Mouse (Mus musculus): ENCODE results near the gene Ldhal6b.
"Not testable (repeated sequence)": the region's sequence is repeated elsewhere in the genome, so short reads cannot be mapped to it uniquely, and the experiment has no call there.

Gene Ldhal6b

DNA sequence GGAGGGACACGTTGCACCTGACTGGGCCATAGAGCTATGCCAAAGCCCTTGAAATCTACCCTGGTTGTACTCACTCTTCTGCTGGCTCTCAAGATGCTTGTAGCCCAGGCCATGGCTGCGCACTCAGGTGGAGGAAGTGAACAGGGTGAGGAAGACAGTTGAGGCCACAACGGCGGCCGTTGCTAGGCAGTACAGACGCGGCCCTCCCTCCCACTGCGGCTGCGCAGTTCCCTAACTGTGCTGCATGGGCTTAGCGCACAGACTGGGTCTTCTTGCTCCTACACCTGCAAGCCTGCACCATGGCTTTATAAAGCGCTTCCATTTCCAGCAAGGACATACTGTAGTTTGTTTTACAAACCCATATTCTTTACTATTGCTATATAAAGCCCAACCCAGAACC, at the start of gene Ldhal6b:
Gene Ldhal6b (minus strand): TSS at position 223 of the 400 bp plus-strand sequence.
- no peak for DNase-seq

DNA sequence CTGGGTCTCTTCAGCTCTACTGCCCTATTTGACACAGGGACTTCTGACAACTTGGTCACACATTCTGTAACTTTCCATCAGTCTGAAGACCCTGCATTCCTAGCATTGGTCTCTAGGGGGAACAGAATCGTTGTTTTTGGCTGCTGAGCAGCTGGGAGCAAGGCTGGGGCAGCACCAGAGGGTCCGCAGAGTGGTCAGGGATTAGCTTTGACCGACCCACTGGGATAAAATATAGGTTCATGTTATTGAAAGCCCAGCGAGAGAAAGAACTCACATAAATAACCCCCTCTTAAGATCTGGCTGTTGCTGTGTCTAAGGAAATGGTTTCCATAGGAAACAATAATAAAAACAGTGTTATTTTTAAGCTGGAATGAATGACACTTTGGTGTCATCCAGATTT, 48.6 kb upstream of the Ldhal6b start:
- DNase-seq, result no peak

DNA sequence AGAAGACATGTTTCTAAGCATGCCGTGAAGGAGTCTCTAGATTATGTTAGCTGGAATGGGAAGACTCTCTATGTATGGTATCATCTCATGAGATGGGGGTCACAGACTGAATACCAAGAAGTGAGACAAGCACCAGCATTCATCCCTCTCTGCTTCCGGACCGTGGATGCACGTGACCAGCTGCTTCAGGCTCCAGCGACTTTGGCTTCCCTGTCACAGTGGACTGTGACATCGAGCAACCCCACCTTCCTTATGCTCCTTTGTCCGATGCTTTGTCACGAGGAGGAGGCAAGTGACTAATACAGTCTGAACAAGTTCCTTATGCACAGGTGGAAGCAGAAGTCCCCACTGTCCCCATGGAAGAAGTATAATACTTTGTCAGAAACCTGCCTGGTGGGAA, 48.2 kb upstream of the Ldhal6b start:
- DNase-seq, result no peak

DNA sequence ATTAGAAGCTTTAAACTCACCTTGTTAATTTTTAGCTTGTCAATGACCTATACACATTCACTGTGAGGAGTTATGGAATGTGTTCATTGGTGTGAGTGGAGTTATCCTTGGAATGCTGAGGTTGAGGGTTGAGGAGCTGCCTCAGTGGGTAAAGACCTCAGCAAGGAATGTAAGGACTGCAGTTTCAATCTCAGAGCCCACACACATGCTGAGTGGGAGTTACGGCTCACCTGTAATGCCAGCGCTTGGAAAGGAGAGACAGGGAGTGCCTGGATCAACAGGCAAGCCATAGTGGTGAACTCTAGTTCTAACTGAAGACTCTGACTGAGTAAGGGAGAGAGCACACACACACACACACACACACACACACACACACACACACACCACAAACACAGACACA, 45.3 kb upstream of the Ldhal6b start:
- DNase-seq, result no peak

DNA sequence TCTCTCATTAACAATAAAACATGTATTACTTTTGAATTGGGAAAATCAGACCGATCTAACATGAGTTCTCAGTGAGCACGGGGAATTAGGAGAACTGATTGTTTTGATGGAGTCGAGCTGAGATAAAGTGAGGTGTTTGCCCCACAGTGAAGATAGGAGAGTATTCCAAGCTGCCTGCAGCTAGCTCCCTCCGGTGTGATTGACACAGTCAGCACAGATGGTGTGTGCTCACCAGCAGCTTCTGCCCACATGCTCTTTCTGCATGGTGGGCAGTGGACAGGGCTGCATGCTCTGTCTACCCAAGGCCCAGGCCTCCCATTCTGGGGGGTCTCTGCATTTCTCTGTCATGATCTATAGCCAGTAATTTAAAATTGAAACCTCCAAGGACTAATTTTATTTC, 35.1 kb upstream of the Ldhal6b start:
- no peak for DNase-seq

DNA sequence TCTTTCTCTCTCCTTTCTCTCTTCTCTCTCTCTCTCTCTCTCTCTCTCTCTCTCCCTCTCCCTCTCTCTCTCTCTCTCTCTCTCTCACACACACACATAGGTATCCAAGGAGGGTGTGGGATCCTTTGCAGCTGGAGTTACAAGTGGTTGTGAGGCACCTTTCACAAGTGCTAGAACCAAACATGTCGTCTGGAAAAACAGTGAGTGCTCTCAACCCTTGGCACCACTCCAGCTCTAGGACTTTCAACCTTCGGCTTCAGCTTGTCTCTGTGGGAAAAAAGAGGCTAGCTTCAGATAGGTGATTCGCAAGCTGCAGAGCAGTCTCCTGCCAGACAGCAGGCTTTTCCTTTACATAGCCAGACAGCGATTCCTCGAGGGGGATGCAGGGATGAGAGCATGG, 25.2 kb upstream of the Ldhal6b start:
- DNase-seq, result no peak

DNA sequence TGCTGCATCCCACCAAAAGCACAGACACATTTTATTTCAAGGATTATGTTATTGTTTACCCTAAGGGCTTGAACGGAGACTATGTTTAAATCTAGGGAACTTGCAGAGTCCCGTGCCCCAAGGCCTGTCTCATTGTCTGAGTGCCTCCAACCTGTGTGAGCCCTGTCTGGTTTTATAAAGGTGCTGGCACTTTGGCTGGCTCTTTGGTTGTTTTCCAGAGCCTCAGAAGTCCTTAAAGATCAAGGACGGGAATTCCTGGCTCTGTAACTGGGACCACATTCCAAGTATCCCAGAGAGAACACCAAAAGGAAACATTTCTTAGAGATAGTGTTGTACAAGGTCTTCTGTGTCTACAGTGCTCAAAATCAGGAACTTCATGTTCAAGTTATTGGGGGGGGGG, 24.7 kb upstream of the Ldhal6b start:
- DNase-seq, result no peak

DNA sequence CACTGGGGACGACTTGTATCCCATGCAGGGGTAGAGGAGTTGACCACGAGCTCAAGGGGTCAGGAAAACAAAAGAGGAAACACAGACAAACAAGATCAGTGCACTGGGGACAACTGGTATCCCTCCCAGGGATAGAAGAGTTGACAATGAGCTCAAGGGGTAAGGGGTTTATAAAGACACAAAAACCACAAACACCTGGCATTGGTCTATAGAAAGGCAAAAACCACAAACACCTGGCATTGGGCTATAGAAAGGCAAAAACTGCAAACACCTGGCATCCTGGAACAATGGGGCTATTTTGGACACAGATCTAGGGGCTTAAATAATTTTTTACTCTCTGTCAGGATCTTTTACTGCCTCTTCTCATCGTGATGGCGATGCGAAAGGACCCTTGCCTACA, 23.8 kb upstream of the Ldhal6b start:
- DNase-seq, result not testable (repeated sequence)

DNA sequence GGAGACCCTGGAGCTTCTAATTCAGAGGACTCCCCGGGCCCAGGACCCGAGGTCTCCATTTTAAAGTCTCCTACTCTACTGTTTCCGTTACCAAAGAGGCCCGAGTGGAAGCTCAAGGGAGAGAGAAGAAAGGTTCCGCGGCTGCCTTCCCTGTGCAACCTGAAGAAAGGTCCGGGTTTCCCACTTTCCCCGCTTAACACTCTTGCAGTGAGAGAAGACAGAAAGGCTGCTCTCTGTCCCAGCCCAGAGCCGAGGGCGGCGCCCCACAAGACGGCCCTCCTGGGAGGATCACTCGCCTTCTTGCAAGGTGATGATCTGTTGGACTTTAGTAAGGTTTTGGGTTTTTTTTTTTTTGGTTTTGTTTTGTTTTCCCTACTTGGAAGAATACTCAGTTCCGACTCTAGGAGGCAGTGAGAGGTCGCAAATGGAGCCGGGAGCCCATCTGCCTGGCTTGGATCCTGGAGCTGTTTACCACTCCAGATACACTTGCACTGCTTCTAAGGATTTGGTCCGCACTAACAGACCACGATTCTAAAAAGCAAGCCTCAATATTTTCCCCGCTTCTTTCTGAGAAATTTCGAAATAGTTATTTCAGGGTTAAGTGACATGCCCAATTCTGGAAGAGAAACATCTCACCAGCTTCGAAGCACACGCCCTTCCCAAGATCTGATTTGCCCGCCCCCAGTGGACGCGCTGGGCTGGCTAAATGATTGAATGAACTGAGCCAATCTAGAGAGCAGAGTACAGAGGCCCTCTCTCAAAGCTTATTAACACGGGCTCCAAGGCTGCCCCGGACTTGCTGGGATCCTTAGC, 21.8 kb upstream of the Ldhal6b start, which contains the start of gene Tmem242:
Gene Tmem242 (minus strand): TSS at position 101 of the 813 bp plus-strand sequence.
- peak; percentile 88 for DNase-seq

DNA sequence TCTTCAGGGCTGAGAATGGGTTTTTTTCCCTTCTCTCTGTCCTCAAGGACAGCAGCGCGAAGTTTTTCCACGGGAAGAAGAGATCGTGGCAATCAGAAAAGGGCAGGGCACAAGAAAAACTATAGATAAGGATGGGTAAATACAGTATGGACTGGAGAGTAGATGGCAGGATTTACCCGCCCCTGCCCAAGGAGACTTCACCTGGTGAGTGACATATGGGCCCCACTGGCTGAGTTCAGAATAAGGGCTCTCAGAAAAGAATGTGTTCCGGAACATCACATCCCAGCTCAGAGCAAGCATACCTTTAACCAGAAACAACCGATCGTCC, 21.2 kb upstream of the Ldhal6b start:
- DNase-seq, result no peak

DNA sequence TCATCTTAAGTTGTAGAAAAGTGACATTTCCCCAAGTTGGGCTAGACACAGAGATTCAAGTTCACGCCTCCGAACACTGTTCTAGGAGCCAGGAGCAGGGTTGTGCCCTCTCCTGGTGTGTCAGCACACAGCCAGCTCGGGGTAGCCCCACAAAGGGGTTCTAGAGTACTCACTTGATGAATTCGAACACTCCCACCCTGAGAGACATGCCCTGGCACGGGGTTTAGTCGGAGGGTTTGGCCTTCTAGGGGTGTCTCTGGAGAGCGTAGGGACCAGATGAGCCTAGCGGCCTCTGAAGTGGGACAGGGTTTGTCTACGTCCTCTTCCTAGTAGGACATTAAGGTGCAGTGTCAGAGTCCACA, 11.2 kb upstream of the Ldhal6b start:
- DNase-seq, result no peak

DNA sequence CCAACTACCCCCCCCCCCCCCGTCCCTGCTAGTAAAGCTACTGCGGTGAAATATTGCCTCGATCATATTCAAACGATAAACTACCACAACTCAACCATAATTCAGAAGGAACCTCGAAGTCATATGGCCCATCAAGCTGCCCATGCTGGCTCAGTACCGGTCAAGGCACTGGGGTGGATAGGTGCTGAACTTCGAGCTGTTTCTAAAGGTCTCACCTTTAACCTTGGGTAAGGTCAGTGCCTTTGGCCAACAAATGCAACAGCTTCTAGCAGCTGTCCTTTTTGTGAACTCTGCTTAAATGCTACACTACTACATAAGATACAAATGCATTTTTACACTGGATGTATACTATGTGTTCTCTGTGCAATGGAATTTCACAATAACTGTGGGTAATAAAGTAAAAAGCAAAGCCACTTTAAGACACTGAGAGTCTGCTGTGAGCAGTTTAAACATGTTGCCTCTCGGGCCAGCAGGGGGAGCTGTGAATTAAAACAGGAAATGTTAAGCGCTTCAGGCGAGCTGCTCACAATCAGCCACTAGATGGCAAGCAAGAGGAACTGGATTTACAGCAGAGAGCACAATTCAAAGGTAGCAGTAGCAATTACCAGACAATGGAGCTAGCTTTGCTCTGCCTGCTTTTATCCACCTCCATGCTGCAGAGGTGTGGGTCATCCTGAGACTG, 10.7 kb upstream of the Ldhal6b start:
- DNase-seq, result peak; percentile 87

DNA sequence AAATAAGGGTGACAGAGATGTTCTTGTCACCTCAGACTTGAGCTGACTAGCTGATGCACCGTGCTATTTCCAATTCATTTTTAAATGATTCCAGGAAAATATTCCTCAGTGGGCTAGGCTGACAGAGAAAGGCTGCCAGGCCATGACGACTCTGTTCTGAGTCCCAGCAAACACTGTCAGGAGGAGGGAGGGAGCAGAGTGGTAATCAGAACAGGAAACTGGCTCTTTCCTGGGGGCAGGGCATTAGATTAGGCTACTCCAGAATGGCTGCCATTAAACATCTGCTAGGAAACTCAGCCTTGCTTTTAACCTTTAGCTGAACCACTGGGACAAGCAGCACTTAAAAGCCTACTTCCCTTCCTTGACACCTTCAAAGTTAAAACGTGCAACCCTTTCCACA, 6.6 kb upstream of the Ldhal6b start:
- DNase-seq, result no peak

DNA sequence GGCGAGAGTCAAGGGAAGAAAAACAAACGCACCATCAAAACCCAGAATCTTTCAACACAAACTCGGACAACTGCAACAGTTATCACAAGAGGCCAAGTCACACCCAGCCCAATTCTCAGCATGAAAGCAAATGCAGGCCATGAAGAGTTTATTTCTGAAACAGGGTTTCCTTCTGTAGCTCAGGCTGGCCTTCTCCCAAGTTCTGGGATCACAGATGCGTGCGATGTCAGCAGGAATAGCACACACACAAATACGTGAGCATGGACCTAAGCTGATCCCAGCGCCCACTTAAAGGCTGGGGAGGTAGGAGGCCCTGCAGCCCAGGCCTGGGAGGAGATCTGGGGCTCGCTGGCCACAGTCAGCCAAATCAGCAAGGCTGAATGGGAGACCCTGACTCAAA, 5.6 kb upstream of the Ldhal6b start:
- DNase-seq, result no peak

DNA sequence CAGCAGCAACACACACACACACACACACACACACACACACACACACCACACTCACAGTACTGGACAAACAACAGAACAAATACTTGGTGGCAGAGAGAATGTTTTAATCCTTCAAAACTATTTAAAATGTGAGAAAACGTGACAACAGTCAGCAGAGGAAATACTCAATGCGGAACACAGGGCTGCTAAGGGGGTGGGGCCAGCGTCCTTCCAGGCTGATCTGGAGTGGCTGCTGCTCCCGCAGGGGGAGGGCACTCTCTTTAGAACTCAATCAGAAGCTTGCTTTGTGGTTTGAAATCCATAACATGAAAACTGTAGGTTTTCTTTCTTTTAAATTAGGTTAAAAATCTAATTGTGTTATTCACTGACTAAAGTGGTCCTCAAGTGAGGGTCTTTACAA, 3.3 kb upstream of the Ldhal6b start:
- no peak for DNase-seq

DNA sequence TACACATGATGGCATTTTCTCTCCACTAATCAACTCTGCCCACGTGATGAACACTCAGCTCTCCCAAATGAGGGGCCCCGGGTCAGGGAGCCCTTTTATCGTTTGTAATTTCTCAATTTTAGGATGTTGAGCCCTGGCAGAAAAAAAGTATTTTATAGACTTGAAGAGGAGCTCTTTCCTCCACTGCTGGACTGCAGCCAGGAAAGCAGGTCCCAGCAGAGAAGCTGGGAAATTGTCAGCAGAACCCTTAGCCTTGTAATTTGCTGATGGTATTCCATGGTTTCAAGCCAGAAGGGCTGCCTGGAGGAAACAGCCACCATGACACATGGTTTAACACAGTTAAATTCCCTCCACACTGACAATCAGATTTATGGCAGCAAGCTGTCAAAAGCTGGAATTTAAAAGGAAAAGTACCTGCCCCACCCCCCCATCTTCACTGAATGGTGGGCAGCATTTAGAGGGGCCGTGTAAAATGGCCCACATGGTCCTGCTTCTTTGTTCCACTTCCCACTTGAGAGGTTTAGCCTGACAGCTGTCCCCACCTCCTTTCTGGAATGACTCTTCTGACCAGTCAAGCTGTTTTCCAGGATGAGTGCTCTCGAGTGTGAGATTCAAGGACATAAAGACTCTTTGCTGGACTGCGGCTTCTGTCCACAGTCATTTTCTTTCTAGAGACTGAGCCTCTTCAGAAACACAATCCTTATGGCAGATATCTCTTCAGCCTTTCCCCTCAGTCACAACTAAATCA, 1.4 kb upstream of the Ldhal6b start:
- DNase-seq, result no peak

DNA sequence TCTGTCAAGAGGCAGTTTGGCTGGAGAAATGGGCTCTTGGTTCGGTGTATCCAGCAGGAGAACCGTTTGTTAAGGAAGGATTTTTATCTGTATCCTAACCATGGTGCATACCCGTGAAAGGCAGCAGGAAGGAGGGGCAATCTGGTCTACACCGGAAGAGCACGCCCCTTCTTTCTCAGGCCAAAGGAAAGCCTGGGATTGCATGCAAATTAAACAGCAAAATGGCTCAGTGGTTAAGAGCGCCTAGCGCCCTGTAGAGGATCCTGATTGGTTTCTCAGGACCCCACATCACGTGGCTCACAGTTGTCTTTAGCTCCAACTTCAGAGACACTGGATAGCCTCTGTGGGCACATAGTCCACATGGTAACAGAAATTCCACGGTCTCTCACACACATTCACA, 489 bp upstream of the Ldhal6b start:
- no peak for DNase-seq

DNA sequence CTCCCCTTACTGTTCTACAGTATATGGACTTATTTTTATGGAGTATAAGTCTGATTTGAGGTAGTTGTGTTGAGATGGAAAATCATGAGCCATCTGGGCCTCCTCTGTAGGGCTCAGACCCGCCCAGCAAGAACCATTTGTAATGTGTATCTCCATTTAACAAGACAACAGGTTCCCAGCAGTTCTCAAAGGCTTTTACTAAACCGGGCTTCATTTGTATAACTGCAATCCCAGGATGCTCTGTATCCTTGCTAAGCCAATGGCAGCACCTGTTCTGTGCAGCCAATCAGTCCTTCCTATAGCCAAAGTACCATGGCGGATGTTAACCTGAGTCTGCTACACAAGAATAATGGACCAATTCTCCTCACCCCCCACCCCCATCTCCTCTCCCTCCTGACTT, 2.0 kb downstream of the Ldhal6b start:
- no peak for DNase-seq

DNA sequence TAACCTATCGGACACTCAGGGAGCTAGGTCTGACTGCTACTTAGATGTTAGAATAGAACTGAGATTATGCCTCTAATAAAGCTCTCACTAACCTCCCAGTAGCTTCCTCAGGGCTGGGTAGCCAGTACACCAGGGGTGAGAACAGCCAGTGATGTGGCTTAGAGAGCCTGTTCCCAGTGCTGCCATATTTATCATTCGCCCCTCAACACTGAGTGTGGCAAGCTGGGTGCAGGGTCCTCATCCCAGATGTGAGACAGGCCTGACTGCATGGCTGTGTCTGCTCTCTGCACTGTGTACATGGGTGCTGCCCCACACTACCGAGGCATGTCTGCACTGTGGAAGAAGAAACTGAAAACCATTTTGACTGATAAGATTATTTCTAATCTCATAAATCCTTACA, 4.5 kb downstream of the Ldhal6b start:
- DNase-seq, result no peak

DNA sequence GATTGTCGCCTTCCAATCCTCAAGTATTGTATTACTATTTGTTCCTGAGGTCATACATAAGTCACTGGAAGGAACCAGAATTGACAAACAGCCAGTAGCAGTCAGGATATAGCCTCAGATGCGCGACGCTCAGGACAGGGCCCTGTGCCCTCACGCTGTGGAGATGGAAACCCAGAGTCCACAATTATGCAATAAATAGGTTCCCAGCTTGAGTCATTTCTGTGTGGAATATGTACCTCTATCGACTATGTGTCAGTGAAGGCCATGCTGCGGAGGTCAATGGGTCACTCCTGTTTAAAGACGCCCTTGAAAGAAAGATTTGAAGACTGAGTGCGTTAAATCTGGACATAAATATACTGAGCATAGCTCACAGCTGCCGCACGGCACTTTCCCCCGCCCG, 5.2 kb downstream of the Ldhal6b start:
- no peak for DNase-seq

DNA sequence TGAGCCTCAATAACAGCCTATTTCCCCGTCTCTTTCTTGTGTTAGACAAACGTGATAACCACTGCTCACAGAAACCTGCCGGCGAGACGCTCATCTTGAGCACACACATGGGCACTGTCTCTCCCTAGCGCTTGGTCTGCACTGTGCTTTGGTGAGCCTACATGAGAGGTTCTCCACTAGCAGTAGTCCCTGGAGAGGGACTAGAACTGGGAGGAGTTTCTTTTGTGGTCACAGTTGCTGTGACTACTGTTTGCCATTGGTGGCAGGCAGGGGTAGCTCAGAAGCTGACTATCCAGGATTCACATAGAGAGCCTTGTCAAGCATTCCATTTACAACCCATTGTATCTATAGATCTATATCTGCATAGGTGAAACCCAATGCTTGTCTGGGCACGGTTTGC, 5.8 kb downstream of the Ldhal6b start:
- DNase-seq, result no peak

DNA sequence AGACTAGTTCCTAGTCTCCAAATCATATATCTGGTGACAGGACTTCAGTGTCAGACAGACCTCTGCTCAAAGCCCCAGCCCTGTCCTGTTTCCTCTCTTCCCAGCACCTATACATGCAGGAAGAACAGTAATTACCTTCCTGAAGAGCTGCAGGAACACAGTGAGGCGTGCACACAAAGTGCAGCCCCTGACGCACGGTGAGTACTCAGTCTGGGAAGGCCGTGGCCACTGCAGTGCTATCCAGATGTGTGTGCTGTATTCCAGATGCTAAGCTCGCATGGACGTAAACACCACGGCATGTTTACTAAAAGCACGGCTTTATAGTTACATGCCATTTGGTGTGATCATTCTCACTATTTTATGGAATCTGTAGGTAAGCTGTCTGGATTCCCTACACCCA, 6.3 kb downstream of the Ldhal6b start:
- no peak for DNase-seq

DNA sequence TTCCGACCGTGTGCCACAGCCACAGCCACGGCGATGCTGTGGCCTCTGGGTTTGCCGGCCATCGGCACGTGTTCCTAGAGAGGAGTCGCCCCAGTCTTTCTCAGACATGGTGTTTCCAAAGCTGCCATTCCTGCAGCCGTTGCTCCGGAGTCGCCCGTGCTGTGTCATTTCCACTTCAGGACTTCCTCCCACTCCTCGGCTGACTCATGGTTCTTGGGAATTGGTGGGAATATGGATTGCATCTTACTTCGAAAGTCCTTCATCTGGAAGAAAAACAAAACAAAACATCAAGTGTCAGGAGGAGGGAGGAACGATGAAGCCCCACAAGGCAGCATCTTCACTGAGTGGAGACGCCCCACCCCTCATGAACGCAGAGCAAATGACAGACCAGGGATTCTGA, 7.4 kb downstream of the Ldhal6b start:
- no peak for DNase-seq

DNA sequence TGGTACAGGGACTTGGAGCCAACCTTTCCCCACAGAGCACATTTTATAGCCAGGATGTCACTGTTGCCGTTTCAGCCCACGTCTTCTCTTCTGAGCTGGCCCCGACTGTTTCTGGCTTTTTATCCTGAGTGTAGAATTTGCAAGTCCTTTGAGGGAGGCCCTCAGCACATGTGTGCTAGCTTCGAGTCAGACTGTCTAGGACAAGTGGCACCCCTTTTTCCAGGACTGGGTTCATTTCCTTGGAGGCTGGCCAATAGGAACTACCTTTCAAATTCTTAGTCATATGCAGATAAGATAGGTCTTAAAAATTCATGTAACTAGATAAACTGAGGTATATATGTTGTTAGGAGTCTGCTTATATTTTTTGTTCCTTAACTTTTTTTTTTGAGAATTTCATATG, 8.2 kb downstream of the Ldhal6b start:
- no peak for DNase-seq

Data from kidney, adult 11 months (tissue).